Mouse (Mus musculus) E14TG2a.4 (cell line): Measurements from ENCODE around the gene Mgst3.

ENCODE experiments used
- CTCF ChIP-seq: conservative IDR thresholded peaks from 2 replicates; pipeline ENCODE4 v1.5.1; 2014; ENCODE audit warnings: low read length
- POU5F1 ChIP-seq: IDR thresholded peaks from 2 replicates; pipeline ENCODE4 v1.6.1; 2014; ENCODE audit warnings: low read length, borderline replicate concordance

DNA sequence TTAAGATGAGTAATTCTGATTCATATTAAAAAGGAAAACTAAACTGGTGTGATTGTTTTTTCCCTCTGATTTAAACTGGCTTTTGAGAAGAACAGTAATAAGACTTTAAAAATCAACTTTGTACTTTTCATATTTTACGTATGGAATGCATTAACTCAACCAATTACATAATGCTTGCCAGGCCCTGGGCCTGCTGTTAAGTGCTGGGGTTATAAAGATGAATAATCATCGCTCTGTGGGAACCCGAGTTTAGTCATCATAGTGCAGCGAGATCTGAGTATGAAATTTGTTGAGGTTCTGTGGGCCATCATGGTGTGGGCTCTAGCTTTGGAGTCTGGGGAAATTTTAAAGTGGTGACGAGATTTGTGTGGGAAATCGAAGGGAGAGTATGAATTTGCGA lies 33.0 kb upstream of the Mgst3 start:
- TF ChIP-seq CTCF (no peak), POU5F1 (no peak)
